Mouse (Mus musculus) heart, embryonic 15.5 days (tissue): ENCODE results near the gene Uqcc2. TPM values are rescaled to one million over a fixed set of nuclear protein-coding genes. Genes with fewer than 3 reads are reported as not detected.

ENCODE experiments used
- ATAC-seq: fragments of 200-750 bp; cut with Nextera tagmentation; replicated peaks from 2 replicates; pipeline ENCODE4 v1.8.0; 2017; ENCODE audit warnings: low read depth, moderate TSS enrichment; ENCODE audit not compliant: insufficient number of reproducible peaks, insufficient read depth, low FRiP score
- H3K27ac ChIP-seq: fragments of 300-500 bp; sonication (generic); 2 replicates; pipeline ENCODE4 v1.5.1; 2015; ENCODE audit warnings: mild to moderate bottlenecking, inconsistent platforms
- H3K27me3 ChIP-seq: fragments of 300-500 bp; sonication (generic); 2 replicates; pipeline ENCODE4 v1.6.1; 2015; ENCODE audit warnings: inconsistent platforms
- H3K36me3 ChIP-seq: fragments of 300-500 bp; sonication (generic); 2 replicates; pipeline ENCODE4 v1.6.1; 2015; ENCODE audit warnings: mild to moderate bottlenecking, inconsistent platforms
- H3K4me1 ChIP-seq: fragments of 300-500 bp; sonication (generic); replicated peaks from 2 replicates; pipeline ENCODE4 v1.6.1; 2015; ENCODE audit warnings: inconsistent platforms
- H3K4me2 ChIP-seq: fragments of 300-500 bp; sonication (generic); 2 replicates; pipeline ENCODE4 v1.6.1; 2015; ENCODE audit warnings: inconsistent platforms, mild to moderate bottlenecking, moderate library complexity
- H3K4me3 ChIP-seq: fragments of 300-500 bp; sonication (generic); 2 replicates; pipeline ENCODE4 v1.5.1; 2015; ENCODE audit warnings: mild to moderate bottlenecking, inconsistent platforms
- H3K9ac ChIP-seq: fragments of 300-500 bp; sonication (generic); 2 replicates; pipeline ENCODE4 v1.6.1; 2015; ENCODE audit warnings: mild to moderate bottlenecking, inconsistent platforms
- H3K9me3 ChIP-seq: fragments of 300-500 bp; sonication (generic); replicated peaks from 2 replicates; pipeline ENCODE4 v1.6.1; 2016; ENCODE audit warnings: inconsistent platforms
- WGBS: fragments of 180-500 bp; shearing (Covaris S2); methylation state at CpG from one replicate; pipeline ENCODE4 v1.1.7; 2015; ENCODE audit warnings: mixed read lengths; 5-methylcytosine and 5-hydroxymethylcytosine counted together
- polyA plus RNA-seq: library from polyadenylated mRNA; unstranded; fragments of >200 nt; fragmentation: Nextera tagmentation; extraction: Ambion mirVana; gene quantifications from 2 replicates; pipeline ENCODE4 v1.2.1, GENCODE M21; 2015

The Uqcc2 gene
- polyA plus RNA-seq, 1 experiment from 2014 or later: 292 TPM

GRCm38 (mm10) chr17:27123103-27123502, 10.6 kb downstream of the Uqcc2 start:
- Histone ChIP-seq H3K36me3 (peaks cover 22% of the 10 kb centered on the region), H3K4me2 (no peak overlapping the region), H3K9me3 (no peaks in the 10 kb centered on the region), H3K9ac (no peak overlapping the region), H3K27me3 (peaks cover 3% of the 10 kb centered on the region; the same call in 1 of the 2 replicates), H3K4me1 (peaks cover 15% of the 10 kb centered on the region), H3K27ac (no peak overlapping the region), H3K4me3 (no peak overlapping the region)
- ATAC-seq: no peak
- 65% methylated on average over 2 of the region's 2 CpGs for WGBS

DNA sequence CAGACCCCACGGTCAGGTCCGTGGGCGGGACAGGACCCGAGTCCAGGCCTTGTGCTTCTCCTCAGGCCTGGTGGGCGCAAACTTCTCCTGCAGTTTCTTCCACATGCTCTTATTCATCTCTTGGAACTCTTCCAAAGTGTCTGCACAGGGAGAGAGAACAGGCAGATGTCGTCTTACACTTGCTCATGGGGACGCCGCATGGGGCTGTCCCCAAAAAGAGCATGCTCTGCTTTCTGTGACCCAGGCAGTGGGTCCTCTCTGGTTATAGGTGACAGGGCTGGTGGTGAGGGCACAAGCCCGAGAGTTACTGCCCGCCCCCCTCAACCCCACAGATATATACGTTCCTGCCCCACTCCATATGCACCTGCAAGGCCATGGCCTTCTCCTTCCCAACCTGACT, 11.0 kb downstream of the Uqcc2 start:
- no peak overlapping the region for H3K4me3 ChIP-seq
- H3K4me1 ChIP-seq: peaks cover 15% of the 10 kb centered on the region
- no peak overlapping the region for H3K9ac ChIP-seq
- no peak overlapping the region for H3K27ac ChIP-seq
- no peaks in the 10 kb centered on the region for H3K9me3 ChIP-seq
- no peak for ATAC-seq
- H3K36me3 ChIP-seq: peaks cover 22% of the 10 kb centered on the region
- 74% methylated on average over 11 of the region's 11 CpGs for WGBS
- no peak overlapping the region for H3K4me2 ChIP-seq
- peaks cover 3% of the 10 kb centered on the region; the same call in 1 of the 2 replicates for H3K27me3 ChIP-seq

- no peak overlapping the region for H3K9ac ChIP-seq
- H3K4me2 ChIP-seq: no peak overlapping the region
- H3K36me3 ChIP-seq: peaks cover 22% of the 10 kb centered on the region
- H3K27me3 ChIP-seq: peaks cover 3% of the 10 kb centered on the region; the same call in 1 of the 2 replicates
- H3K4me3 ChIP-seq: no peak overlapping the region
- H3K27ac ChIP-seq: no peak overlapping the region
- H3K9me3 ChIP-seq: no peaks in the 10 kb centered on the region
- ATAC-seq: no peak
- 87% methylated on average over 7 of the region's 7 CpGs for WGBS
- H3K4me1 ChIP-seq: peaks cover 15% of the 10 kb centered on the region
Observed at GRCm38 (mm10) chr17:27121781-27122180, 11.9 kb downstream of the Uqcc2 start.

DNA sequence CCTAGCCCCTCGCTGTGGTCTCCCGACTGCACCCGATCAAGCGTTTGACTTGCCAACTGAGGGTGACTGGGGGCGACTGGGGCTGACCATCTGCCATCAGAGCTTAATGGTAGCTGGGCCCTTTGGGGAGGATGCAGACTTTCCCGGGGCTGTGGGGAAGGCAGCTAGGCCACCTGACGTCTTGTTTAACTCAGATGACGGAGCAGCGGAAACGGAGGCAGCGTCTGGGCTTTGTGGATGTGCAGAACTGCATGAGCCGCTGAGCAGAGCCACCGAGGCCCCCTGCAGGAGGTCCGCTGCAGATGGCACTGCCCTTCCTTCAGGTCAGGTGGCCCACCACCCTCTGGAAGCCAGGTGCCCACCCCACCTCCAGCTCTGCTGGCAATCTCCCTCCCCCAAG, 12.4 kb downstream of the Uqcc2 start:
- H3K9me3 ChIP-seq: no peaks in the 10 kb centered on the region
- H3K36me3 ChIP-seq: peaks cover 22% of the 10 kb centered on the region
- H3K27me3 ChIP-seq: peaks cover 3% of the 10 kb centered on the region; the same call in 1 of the 2 replicates
- no peak overlapping the region for H3K4me2 ChIP-seq
- ATAC-seq: no peak
- H3K27ac ChIP-seq: no peak overlapping the region
- no peak overlapping the region for H3K4me3 ChIP-seq
- WGBS: 63% methylated on average over 14 of the region's 14 CpGs
- H3K9ac ChIP-seq: no peak overlapping the region
- peaks cover 15% of the 10 kb centered on the region for H3K4me1 ChIP-seq

DNA sequence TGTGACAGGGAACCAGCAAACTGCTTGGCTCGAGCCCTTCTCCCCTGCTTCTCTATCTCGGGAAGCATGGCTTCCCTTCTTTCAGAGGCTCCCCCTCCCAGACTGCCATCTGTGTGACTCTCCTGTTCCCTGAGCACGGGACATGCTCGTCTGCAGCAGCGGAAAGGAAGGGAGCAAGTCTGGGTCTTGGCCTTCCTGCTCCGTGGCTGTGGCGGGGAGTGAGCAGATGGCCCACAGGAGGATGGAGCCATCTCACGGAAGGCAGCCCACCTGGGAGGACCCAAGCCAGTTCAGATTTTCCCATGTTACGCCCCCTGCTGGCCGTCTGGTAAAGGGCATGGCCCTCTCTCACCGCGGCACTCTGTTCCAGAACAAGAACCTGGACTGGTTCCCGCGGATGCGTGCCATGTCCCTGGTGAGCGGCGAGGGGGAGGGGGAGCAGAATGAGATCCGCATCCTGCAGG, 13.1 kb downstream of the Uqcc2 start:
- Histone ChIP-seq H3K4me2 (no peak overlapping the region), H3K9ac (no peak overlapping the region), H3K4me1 (peaks cover 15% of the 10 kb centered on the region), H3K9me3 (no peaks in the 10 kb centered on the region), H3K4me3 (no peak overlapping the region), H3K27ac (no peak overlapping the region), H3K27me3 (peaks cover 3% of the 10 kb centered on the region; the same call in 1 of the 2 replicates), H3K36me3 (peaks cover 24% of the 10 kb centered on the region)
- ATAC-seq: no peak
- WGBS: 20% methylated on average over 18 of the region's 18 CpGs

- Histone ChIP-seq H3K4me1 (peaks cover 15% of the 10 kb centered on the region), H3K9me3 (no peaks in the 10 kb centered on the region), H3K4me2 (no peak overlapping the region), H3K9ac (no peak overlapping the region), H3K36me3 (peaks cover 24% of the 10 kb centered on the region), H3K27me3 (peaks cover 3% of the 10 kb centered on the region; the same call in 1 of the 2 replicates), H3K4me3 (no peak overlapping the region), H3K27ac (no peak overlapping the region)
- WGBS: 73% methylated on average over 8 of the region's 8 CpGs
- ATAC-seq: no peak
Observed at GRCm38 (mm10) chr17:27119954-27120353, 13.8 kb downstream of the Uqcc2 start.

DNA sequence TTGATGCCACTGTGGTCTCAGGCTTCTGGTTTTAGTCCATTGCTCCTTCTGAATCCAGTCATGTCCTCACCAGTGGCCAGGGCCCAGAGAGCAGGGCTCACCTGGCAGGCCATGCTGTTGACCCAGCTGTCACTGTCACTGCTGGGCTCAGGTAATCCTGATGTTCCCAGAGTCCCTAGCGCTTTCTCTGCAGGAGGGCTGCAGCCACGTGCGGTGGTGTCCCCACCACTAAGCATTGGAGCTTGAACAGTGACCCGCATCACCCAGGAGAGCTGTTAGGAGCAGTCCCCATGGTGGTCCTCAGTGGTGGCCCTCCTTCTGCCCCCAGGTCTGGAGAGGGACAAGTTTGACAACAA, 14.2 kb downstream of the Uqcc2 start:
- no peak overlapping the region for H3K9ac ChIP-seq
- peaks cover 13% of the 10 kb centered on the region for H3K4me1 ChIP-seq
- H3K4me3 ChIP-seq: no peak overlapping the region
- no peak overlapping the region for H3K27ac ChIP-seq
- H3K9me3 ChIP-seq: no peaks in the 10 kb centered on the region
- no peak overlapping the region for H3K4me2 ChIP-seq
- ATAC-seq: no peak
- 78% methylated on average over 4 of the region's 4 CpGs for WGBS
- peaks cover 3% of the 10 kb centered on the region; the same call in 1 of the 2 replicates for H3K27me3 ChIP-seq
- peaks cover 24% of the 10 kb centered on the region for H3K36me3 ChIP-seq

GRCm38 (mm10) chr17:27118676-27119539, 14.8 kb downstream of the Uqcc2 start:
- peaks cover 20% of the 10 kb centered on the region for H3K36me3 ChIP-seq
- WGBS: 70% methylated on average over 25 of the region's 25 CpGs
- no peak overlapping the region for H3K4me3 ChIP-seq
- H3K27ac ChIP-seq: no peak overlapping the region
- H3K9ac ChIP-seq: no peak overlapping the region
- ATAC-seq: no peak
- H3K9me3 ChIP-seq: no peaks in the 10 kb centered on the region
- H3K4me1 ChIP-seq: peaks cover 13% of the 10 kb centered on the region
- no peak overlapping the region for H3K4me2 ChIP-seq
- H3K27me3 ChIP-seq: peaks cover 3% of the 10 kb centered on the region; the same call in 1 of the 2 replicates

DNA sequence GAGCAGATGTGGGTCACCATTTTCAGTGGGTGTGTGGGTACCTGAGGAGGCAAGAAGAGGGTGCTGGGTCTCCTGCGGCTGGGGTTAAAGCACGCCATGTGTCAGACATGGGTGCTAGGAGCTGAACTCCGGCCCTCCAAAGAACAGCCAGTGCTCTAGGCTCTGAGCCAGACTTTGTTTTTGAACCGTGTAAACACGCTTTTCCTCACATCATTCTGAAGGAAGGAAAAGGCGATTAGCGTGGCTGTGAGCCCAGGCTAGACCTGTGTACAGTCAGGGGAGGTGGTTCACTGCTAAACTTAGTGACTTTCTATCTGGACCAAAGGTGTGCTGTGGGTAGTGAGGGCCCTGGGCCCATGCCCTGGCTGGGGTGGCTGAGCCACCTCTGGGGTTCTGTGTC, 23.6 kb downstream of the Uqcc2 start:
- H3K27ac ChIP-seq: no peak overlapping the region
- no peak overlapping the region for H3K4me3 ChIP-seq
- no peaks in the 10 kb centered on the region for H3K9me3 ChIP-seq
- no peaks in the 10 kb centered on the region for H3K27me3 ChIP-seq
- 86% methylated on average over 7 of the region's 7 CpGs for WGBS
- H3K9ac ChIP-seq: no peak overlapping the region
- no peaks in the 10 kb centered on the region for H3K4me1 ChIP-seq
- ATAC-seq: no peak
- no peak overlapping the region for H3K4me2 ChIP-seq
- no peaks in the 10 kb centered on the region for H3K36me3 ChIP-seq

DNA sequence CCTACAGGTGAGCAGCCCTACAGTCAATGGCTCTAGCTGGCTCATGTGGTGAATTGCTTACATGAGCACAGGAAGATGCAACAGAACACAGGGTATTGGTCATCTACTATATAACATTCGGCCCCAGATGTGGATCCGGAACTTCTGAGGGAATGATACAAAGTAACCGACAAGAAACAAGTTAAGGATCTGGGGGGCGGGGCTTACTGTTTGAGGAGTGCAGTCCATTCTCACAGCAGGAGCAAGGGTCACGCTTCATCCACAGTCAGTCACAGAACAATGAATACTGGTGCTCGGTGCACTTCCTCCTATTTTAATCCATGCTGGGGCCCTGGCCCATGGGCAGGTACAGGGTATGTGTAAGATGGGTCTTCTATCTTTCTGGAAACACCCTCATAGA, 25.8 kb downstream of the Uqcc2 start:
- Histone ChIP-seq H3K9ac (no peak overlapping the region), H3K4me3 (no peak overlapping the region), H3K27ac (no peak overlapping the region), H3K27me3 (no peaks in the 10 kb centered on the region), H3K4me1 (no peaks in the 10 kb centered on the region), H3K36me3 (no peaks in the 10 kb centered on the region), H3K9me3 (no peaks in the 10 kb centered on the region), H3K4me2 (no peak overlapping the region)
- no peak for ATAC-seq
- WGBS: 76% methylated on average over 6 of the region's 6 CpGs

- no peak for ATAC-seq
- Histone ChIP-seq H3K27ac (no peak overlapping the region), H3K9ac (no peak overlapping the region), H3K4me1 (no peaks in the 10 kb centered on the region), H3K4me2 (no peak overlapping the region), H3K4me3 (no peak overlapping the region), H3K36me3 (no peaks in the 10 kb centered on the region), H3K27me3 (no peaks in the 10 kb centered on the region), H3K9me3 (no peaks in the 10 kb centered on the region)
- WGBS: 79% methylated on average over 9 of the region's 9 CpGs
Observed at GRCm38 (mm10) chr17:27106745-27107144, 27.0 kb downstream of the Uqcc2 start.
